Mouse (Mus musculus) c-Kit-positive CD71-positive TER-119-positive erythroid progenitor cells, embryonic 14.5 days (primary cell): ENCODE results near the gene Nfkbie.
A peak's percentile ranks its signal among the peaks of the same experiment; 100 is the strongest.

ENCODE experiments used
- DNase-seq: peaks from one replicate; pipeline ENCODE4 v3.0.0-alpha.2; 2013; ENCODE audit warnings: low spot score

Nfkbie gene

GRCm38 (mm10) chr17:45563655-45564530 lies 8.4 kb downstream of the Nfkbie start, which contains the start of gene Slc35b2:
Gene Slc35b2 (plus strand): TSS chr17:45563874.
- no peak for DNase-seq

- DNase-seq, result no peak
Measured at GRCm38 (mm10) chr17:45564531-45565084, 9.1 kb downstream of the Nfkbie start.

- DNase-seq, result no peak
Measured at GRCm38 (mm10) chr17:45565103-45565502, 9.6 kb downstream of the Nfkbie start.

GRCm38 (mm10) chr17:45566031-45566359 lies 10.5 kb downstream of the Nfkbie start:
- no peak for DNase-seq

GRCm38 (mm10) chr17:45566360-45567161 lies 11.1 kb downstream of the Nfkbie start:
- no peak for DNase-seq

GRCm38 (mm10) chr17:45567162-45567601 lies 11.7 kb downstream of the Nfkbie start:
- DNase-seq, result no peak

GRCm38 (mm10) chr17:45568990-45569389 lies 13.5 kb downstream of the Nfkbie start:
- DNase-seq, result no peak

GRCm38 (mm10) chr17:45569999-45570398 lies 14.5 kb downstream of the Nfkbie start:
- no peak for DNase-seq

- DNase-seq, result no peak
Measured at GRCm38 (mm10) chr17:45572103-45573086, 16.9 kb downstream of the Nfkbie start.

- peak; percentile 94 for DNase-seq
Measured at GRCm38 (mm10) chr17:45573087-45573779, 17.7 kb downstream of the Nfkbie start, which contains the start of gene Hsp90ab1. Gene Hsp90ab1 (minus strand): TSS chr17:45573271.

- DNase-seq, result peak; percentile 88
Measured at GRCm38 (mm10) chr17:45573780-45574123, 18.2 kb downstream of the Nfkbie start.

- DNase-seq, result no peak
Measured at GRCm38 (mm10) chr17:45574129-45574761, 18.7 kb downstream of the Nfkbie start.

- no peak for DNase-seq
Measured at GRCm38 (mm10) chr17:45575123-45575897, 19.8 kb downstream of the Nfkbie start.

- DNase-seq, result no peak
Measured at GRCm38 (mm10) chr17:45578242-45578641, 22.7 kb downstream of the Nfkbie start.

GRCm38 (mm10) chr17:45578843-45579242 lies 23.3 kb downstream of the Nfkbie start:
- DNase-seq, result no peak

GRCm38 (mm10) chr17:45579554-45579953 lies 24.1 kb downstream of the Nfkbie start:
- no peak for DNase-seq

GRCm38 (mm10) chr17:45580958-45581477 lies 25.5 kb downstream of the Nfkbie start:
- DNase-seq, result no peak

- peak; percentile 88 for DNase-seq
Measured at GRCm38 (mm10) chr17:45581567-45581983, 26.1 kb downstream of the Nfkbie start.

GRCm38 (mm10) chr17:45582188-45582587 lies 26.7 kb downstream of the Nfkbie start:
- peak; percentile 78 for DNase-seq
